Mouse (Mus musculus) lung, embryonic 14.5 days (tissue): ENCODE data around the gene Boc. TPM values are rescaled to one million over a fixed set of nuclear protein-coding genes. Genes with fewer than 3 reads are reported as not detected.

Experiments
- ATAC-seq: fragments of 200-750 bp; cut with Nextera tagmentation; 2 replicates; pipeline ENCODE4 v1.8.0; 2017; ENCODE audit warnings: mild to moderate bottlenecking, moderate TSS enrichment, moderate library complexity; ENCODE audit not compliant: insufficient read depth
- DNase-seq: peaks from one replicate; pipeline ENCODE4 v3.0.0-alpha.2; 2015
- H3K27ac ChIP-seq: fragments of 300-500 bp; sonication (generic); 2 replicates; pipeline ENCODE4 v1.5.1; 2014; ENCODE audit warnings: low read depth, mild to moderate bottlenecking, moderate library complexity
- H3K27me3 ChIP-seq: fragments of 300-500 bp; sonication (generic); 2 replicates; pipeline ENCODE4 v1.6.1; 2014; ENCODE audit warnings: low read length, control low read depth; ENCODE audit not compliant: insufficient read depth
- H3K36me3 ChIP-seq: fragments of 300-500 bp; sonication (generic); 2 replicates; pipeline ENCODE4 v1.6.1; 2014; ENCODE audit warnings: control low read depth; ENCODE audit not compliant: insufficient read depth
- H3K4me1 ChIP-seq: fragments of 300-500 bp; sonication (generic); 2 replicates; pipeline ENCODE4 v1.6.1; 2014; ENCODE audit warnings: antibody characterized with exemption, control low read depth; ENCODE audit not compliant: insufficient read depth
- H3K4me2 ChIP-seq: fragments of 300-500 bp; sonication (generic); 2 replicates; pipeline ENCODE4 v1.6.1; 2014; ENCODE audit warnings: mild to moderate bottlenecking
- H3K4me3 ChIP-seq: fragments of 300-500 bp; sonication (generic); 2 replicates; pipeline ENCODE4 v1.5.1; 2014; ENCODE audit warnings: low read depth, low read length
- H3K9ac ChIP-seq: fragments of 300-500 bp; sonication (generic); 2 replicates; pipeline ENCODE4 v1.6.1; 2014
- H3K9me3 ChIP-seq: fragments of 300-500 bp; sonication (generic); 2 replicates; pipeline ENCODE4 v1.6.1; 2016; ENCODE audit warnings: low read depth, low read length, control low read depth
- CTCF ChIP-seq: IDR thresholded peaks from 2 replicates; pipeline ENCODE4 v1.5.1; 2016; ENCODE audit warnings: antibody characterized with exemption, low read depth
- WGBS: fragments of 180-500 bp; shearing (Covaris S2); extraction: QIAGEN DNeasy Blood & Tissue Kit; methylation state at CpG from one replicate; pipeline ENCODE4 v1.1.7; 2014; 5-methylcytosine and 5-hydroxymethylcytosine counted together
- polyA plus RNA-seq: library from polyadenylated mRNA; unstranded; fragments of >200 nt; fragmentation: Nextera tagmentation; extraction: Ambion mirVana; gene quantifications from 2 replicates; pipeline ENCODE4 v1.2.1, GENCODE M21; 2014

The Boc gene
- polyA plus RNA-seq, 1 experiment from 2014 or later, result 38.8 TPM

DNA sequence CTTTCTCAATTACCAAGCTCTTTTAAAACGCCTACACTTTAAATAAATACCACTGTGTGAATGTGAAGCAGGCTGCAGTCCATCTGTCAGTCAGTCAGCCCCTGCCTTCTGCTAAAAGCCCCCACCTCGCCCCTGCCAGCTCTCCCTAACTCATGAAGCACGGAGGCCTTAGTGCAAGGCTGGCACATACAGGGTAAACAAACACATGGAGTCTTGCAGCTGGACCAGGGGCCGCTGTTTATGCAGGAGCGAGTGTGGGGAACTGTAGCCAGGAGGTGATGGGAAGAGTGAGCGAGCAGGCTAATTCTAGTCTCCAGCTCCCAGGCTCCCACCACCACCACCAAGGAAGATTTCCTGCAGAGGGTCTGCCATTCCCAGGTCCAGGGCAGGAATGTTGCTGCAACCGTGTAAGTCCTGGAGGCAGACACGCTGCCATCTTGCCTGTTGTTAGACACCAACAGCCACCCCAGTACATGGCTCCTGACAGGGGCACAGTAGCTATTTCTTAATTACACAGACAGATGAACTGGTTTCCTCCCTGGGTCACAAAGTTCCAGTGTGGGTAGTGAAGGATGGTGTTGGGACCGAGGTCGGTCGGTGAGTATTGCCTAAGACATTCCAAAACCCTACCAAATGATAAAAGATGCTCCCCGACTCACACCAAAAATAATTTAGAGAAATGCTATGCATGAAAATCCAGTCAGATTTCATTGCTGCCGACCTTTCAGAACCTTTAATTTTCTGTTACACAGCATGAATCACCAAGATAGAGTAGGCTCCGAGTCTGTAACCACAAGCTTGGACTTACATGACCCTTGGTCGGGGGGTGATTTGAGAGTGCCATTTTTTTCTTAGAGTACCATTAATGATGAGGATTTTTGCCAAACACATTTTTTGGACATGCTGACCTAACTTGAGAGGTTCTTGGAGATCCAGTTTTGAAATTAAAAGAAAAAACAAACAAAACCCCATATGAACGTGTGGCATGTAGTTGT is 20.0 kb downstream of the Boc start:
- H3K4me3 ChIP-seq, result no peak overlapping the region
- H3K4me2 ChIP-seq, result peak overlapping the region; percentile 39; the same call in 1 of the 2 replicates
- peaks cover 45% of the 10 kb centered on the region for H3K4me1 ChIP-seq
- H3K9ac ChIP-seq, result no peak overlapping the region
- peak; percentile 82 for DNase-seq
- H3K36me3 ChIP-seq, result no peaks in the 10 kb centered on the region
- no peak for TF ChIP-seq CTCF
- peak; percentile 76 for ATAC-seq
- H3K27me3 ChIP-seq, result no peaks in the 10 kb centered on the region
- WGBS, result 23% methylated on average over 16 of the region's 16 CpGs
- H3K27ac ChIP-seq, result peak overlapping the region; percentile 58; the same call in 1 of the 2 replicates
- no peaks in the 10 kb centered on the region for H3K9me3 ChIP-seq

DNA sequence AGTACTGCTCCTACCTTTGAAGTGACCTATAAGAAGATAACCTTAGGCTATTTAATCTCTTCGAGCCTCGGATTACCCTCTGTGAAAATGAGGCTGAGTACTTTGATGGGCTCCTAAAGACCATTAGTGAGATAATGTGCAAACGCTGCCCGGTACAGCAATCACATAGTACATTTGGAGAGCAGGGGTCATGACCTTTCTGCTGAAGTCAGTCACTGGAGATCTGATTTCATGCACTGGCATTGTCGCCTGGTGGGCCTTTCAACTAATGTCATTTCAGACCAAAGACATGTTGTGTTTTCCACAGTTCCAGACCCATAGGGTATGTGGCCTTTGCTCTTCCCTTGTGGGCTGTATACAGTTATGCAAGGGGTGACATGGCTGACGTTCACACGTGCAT is 24.6 kb downstream of the Boc start:
- peaks cover 4% of the 10 kb centered on the region; the same call in 1 of the 2 replicates for H3K36me3 ChIP-seq
- ATAC-seq, result no peak
- peaks cover 46% of the 10 kb centered on the region for H3K4me1 ChIP-seq

DNA sequence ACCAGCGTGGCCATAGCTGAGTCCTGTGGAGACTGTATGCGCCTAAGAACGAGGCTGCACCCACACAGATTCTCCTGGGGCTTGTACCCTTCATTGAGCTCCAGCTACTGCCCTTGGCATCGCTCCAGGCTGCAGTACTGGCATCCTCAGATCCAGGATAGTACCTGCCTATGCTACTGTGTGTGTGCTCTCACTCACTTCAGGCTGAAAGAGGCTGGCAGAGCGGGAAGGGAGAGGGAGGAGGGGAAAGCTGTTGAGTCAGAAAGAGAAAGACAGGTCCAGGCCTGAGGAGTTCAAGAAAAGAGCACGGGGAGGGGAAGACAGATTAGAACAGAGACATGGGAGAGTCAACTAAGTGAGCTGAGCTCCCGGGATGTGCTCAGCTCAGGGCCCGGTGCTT is 25.2 kb downstream of the Boc start:
- Histone ChIP-seq H3K9ac (no peak overlapping the region; the same call in 1 of the 2 replicates), H3K36me3 (peaks cover 4% of the 10 kb centered on the region; the same call in 1 of the 2 replicates), H3K4me2 (peak overlapping the region; percentile 35; the same call in 1 of the 2 replicates), H3K4me1 (peaks cover 40% of the 10 kb centered on the region), H3K4me3 (no peak overlapping the region), H3K27me3 (no peaks in the 10 kb centered on the region), H3K27ac (no peak overlapping the region), H3K9me3 (no peaks in the 10 kb centered on the region)
- peak; percentile 53 for DNase-seq
- WGBS, result 29% methylated on average over 8 of the region's 8 CpGs
- TF ChIP-seq CTCF, result no peak
- no peak for ATAC-seq

More for the DNA sequence above, 24.6 kb downstream of the Boc start:
- WGBS, result 21% methylated on average over 7 of the region's 7 CpGs
- H3K4me2 ChIP-seq, result 0 out of 2 replicates have a peak overlapping the region, but pooled peaks have one; percentile 7
- no peaks in the 10 kb centered on the region for H3K27me3 ChIP-seq
- H3K9ac ChIP-seq, result no peak overlapping the region
- no peak overlapping the region for H3K4me3 ChIP-seq
- H3K9me3 ChIP-seq, result no peaks in the 10 kb centered on the region
- 0 out of 2 replicates have a peak overlapping the region, but pooled peaks have one; percentile 18 for H3K27ac ChIP-seq
- DNase-seq, result no peak
- no peak for TF ChIP-seq CTCF

DNA sequence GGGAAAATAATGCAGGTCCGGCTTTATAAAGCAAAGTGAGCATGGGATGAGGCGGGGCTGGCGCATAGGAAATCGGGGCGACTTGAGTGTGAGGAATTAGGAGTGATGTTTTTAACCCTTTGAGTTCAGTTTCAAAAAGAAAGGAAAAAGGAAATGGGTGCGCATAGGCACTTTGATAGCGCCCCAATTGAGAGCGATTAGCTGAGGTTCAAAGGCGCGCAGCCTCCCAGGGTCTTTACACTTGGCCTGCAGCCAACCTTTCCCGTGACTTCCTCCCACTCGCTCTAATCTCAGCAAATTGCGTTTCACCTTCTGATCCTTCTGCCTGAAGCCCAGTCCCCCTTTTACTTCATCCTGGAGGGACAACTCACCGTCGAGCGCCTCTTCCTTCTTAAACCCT is 25.8 kb downstream of the Boc start:
- Histone ChIP-seq H3K36me3 (peaks cover 4% of the 10 kb centered on the region; the same call in 1 of the 2 replicates), H3K27ac (no peak overlapping the region), H3K9ac (no peak overlapping the region), H3K27me3 (no peaks in the 10 kb centered on the region), H3K4me1 (peaks cover 37% of the 10 kb centered on the region), H3K4me2 (peak overlapping the region; percentile 35), H3K4me3 (no peak overlapping the region), H3K9me3 (no peaks in the 10 kb centered on the region)
- 22% methylated on average over 16 of the region's 16 CpGs for WGBS
- no peak for TF ChIP-seq CTCF
- DNase-seq, result peak; percentile 68
- ATAC-seq, result no peak

DNA sequence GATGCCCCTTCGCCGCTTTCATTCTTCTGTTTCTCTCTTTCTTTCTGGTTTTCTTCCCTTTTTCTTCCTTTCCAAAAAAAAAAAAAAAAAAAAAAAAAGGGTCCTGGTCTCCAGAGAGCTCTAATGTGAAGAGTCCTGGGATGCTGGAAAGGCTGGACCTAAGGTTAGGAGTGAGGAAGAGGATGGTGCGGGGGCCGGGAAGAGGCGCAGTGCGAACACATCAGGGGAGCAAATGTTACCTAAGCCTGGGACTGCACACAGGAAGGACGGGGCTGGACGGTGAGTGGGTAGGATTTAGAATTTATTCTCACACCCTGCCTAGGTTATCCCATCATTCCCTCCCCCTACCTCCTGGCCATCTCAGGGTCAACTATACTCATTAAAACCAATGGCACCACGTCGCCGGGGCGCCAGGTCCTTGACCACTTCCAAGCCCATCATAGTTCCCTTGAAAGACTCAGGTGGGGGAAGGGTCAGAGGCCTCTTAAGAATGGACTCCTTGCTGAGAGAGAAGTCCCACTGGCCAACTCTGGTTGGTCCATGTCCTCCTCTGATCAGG is 27.4 kb downstream of the Boc start:
- H3K9ac ChIP-seq, result no peak overlapping the region; the same call in 1 of the 2 replicates
- 0 out of 2 replicates have a peak, but pooled peaks have one; percentile 21 for ATAC-seq
- DNase-seq, result no peak
- H3K4me2 ChIP-seq, result peak overlapping the region; percentile 50
- 44% methylated on average over 12 of the region's 12 CpGs for WGBS
- no peak overlapping the region for H3K4me3 ChIP-seq
- no peaks in the 10 kb centered on the region for H3K27me3 ChIP-seq
- no peak for TF ChIP-seq CTCF
- no peaks in the 10 kb centered on the region for H3K9me3 ChIP-seq
- peaks cover 43% of the 10 kb centered on the region for H3K4me1 ChIP-seq
- peak overlapping the region; percentile 50; the same call in 1 of the 2 replicates for H3K27ac ChIP-seq
- H3K36me3 ChIP-seq, result peaks cover 4% of the 10 kb centered on the region; the same call in 1 of the 2 replicates

DNA sequence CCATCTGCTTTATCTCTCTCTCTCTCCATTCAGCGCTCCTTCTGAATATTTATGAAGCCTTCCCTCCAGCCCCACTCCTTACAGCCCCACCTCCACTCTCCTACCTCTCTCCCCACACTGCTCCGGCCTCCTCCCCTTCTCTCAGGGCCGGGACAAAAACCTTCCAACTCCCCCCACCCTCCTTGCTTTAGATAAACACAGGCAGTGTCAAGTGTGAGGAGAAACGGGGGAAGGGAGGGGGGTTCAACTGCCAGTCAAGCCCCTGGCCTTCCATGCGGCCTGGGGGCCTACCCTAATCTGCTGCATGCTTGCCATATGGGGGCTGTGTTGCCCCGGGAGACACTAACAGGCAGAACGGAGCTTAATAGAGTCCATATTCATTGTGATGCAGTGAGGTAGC is 27.9 kb downstream of the Boc start:
- Histone ChIP-seq H3K4me2 (peak overlapping the region; percentile 50), H3K27ac (peak overlapping the region; percentile 50), H3K9ac (peak overlapping the region; percentile 3; the same call in 1 of the 2 replicates), H3K36me3 (peaks cover 4% of the 10 kb centered on the region; the same call in 1 of the 2 replicates), H3K9me3 (no peaks in the 10 kb centered on the region), H3K4me3 (peak overlapping the region; percentile 9; the same call in 1 of the 2 replicates), H3K4me1 (peaks cover 43% of the 10 kb centered on the region), H3K27me3 (no peaks in the 10 kb centered on the region)
- TF ChIP-seq CTCF, result no peak
- peak; percentile 60 for DNase-seq
- peak; percentile 76 for ATAC-seq
- WGBS, result 2% methylated on average over 7 of the region's 7 CpGs
